Mouse (Mus musculus) liver, embryonic 14.5 days (tissue): ENCODE measurements around the gene Pigq.

ENCODE experiments used
- CTCF ChIP-seq: IDR thresholded peaks from 2 replicates; pipeline ENCODE4 v1.5.1; 2016; ENCODE audit warnings: antibody characterized with exemption, low read depth, control low read depth
- EP300 ChIP-seq: IDR thresholded peaks from 2 replicates; pipeline ENCODE4 v1.6.1; 2016; ENCODE audit warnings: antibody characterized with exemption, low read depth

- TF ChIP-seq EP300 (no peak), CTCF (no peak)
These were observed 36.1 kb upstream of the Pigq start for GRCm38 (mm10) chr17:25980854-25981253.
